Mouse (Mus musculus): ENCODE results near the gene Cfap74.

GRCm38 (mm10) chr4:155482733-155483540, 73.9 kb downstream of the Cfap74 start:
- TF ChIP-seq GATA1 (IDR thresholded peaks at IDR 0.05; ENCODE audit: low read depth, low read length) (no peak), POLR2A (IDR thresholded peaks at IDR 0.05; ENCODE audit: control insufficient read depth in 1 of 2, insufficient read depth in 1 of 2, low read depth in 1 of 2, low read length in 2 of 2, poor library complexity in 1 of 2) (no peak), CTCF (IDR thresholded peaks at IDR 0.05 in 2 of 3, conservative IDR thresholded peaks at IDR 0.05 in 1 of 3; ENCODE audit: control insufficient read depth in 1 of 3, insufficient read depth in 1 of 3, low read depth in 2 of 3, low read length in 3 of 3, poor library complexity in 1 of 3, severe bottlenecking in 1 of 3) (no peak), POLR2AphosphoS5 (IDR thresholded peaks at IDR 0.05; ENCODE audit: borderline replicate concordance, low read depth, low read length) (no peak), MEF2A (IDR thresholded peaks at IDR 0.05; ENCODE audit: extremely low read depth, insufficient replicate concordance, low read depth, low read length, poor library complexity, severe bottlenecking) (no peak), SMC3 (IDR thresholded peaks at IDR 0.05; ENCODE audit: low read depth, low read length) (no peak), TCF12 (IDR thresholded peaks at IDR 0.05; ENCODE audit: low read depth, low read length) (no peak), EP300 (IDR thresholded peaks at IDR 0.05; ENCODE audit: low read depth in 1 of 2, low read length in 2 of 2) (no peak), CHD2 (IDR thresholded peaks at IDR 0.05; ENCODE audit: low read length) (no peak)
